Mouse (Mus musculus) ES-E14 (cell line): ENCODE measurements around the gene Ndufs2.

Experiments used
- CHD2 ChIP-seq: IDR thresholded peaks from 2 replicates; pipeline ENCODE4 v1.6.1; 2014; ENCODE audit warnings: mild to moderate bottlenecking, low read depth, low read length, inconsistent platforms
- HCFC1 ChIP-seq: IDR thresholded peaks from 2 replicates; pipeline ENCODE4 v1.6.1; 2012; ENCODE audit warnings: low read length, inconsistent platforms, borderline replicate concordance; ENCODE audit not compliant: insufficient read depth
- MAFK ChIP-seq: IDR thresholded peaks from 2 replicates; pipeline ENCODE4 v1.6.1; 2014; ENCODE audit warnings: mild to moderate bottlenecking, low read depth, low read length, inconsistent platforms; ENCODE audit not compliant: insufficient read depth
- ZC3H11A ChIP-seq: IDR thresholded peaks from 2 replicates; pipeline ENCODE4 v1.6.1; 2012; ENCODE audit warnings: low read depth, mild to moderate bottlenecking, inconsistent platforms, low read length, borderline replicate concordance
- ZNF384 ChIP-seq: IDR thresholded peaks from 2 replicates; pipeline ENCODE4 v1.6.1; 2012; ENCODE audit warnings: low read depth, low read length, inconsistent platforms

- TF ChIP-seq ZNF384 = no peak
- no peak for TF ChIP-seq CHD2
- TF ChIP-seq MAFK = no peak
- TF ChIP-seq HCFC1 = no peak
- TF ChIP-seq ZC3H11A = no peak
These were observed 9.1 kb upstream of the Ndufs2 start for GRCm38 (mm10) chr1:171260316-171260715.
